Mouse (Mus musculus) neural tube, embryonic 11.5 days (tissue): ENCODE data around the gene Hoxb1. TPM values are rescaled to one million over a fixed set of nuclear protein-coding genes. Genes with fewer than 3 reads are reported as not detected.

Experiments used
- ATAC-seq: fragments of 200-750 bp; cut with Nextera tagmentation; 2 replicates; pipeline ENCODE4 v1.8.0; 2017; ENCODE audit warnings: moderate number of reproducible peaks, mild to moderate bottlenecking, moderate TSS enrichment, moderate library complexity; ENCODE audit not compliant: insufficient read depth, low FRiP score, low TSS enrichment
- DNase-seq: peaks from one replicate; pipeline ENCODE4 v3.0.0-alpha.2; 2015; ENCODE audit warnings: low spot score
- H3K27ac ChIP-seq: fragments of 300-500 bp; sonication (generic); 2 replicates; pipeline ENCODE4 v1.5.1; 2014; ENCODE audit warnings: low read depth, mild to moderate bottlenecking, low read length
- H3K27me3 ChIP-seq: fragments of 300-500 bp; sonication (generic); 2 replicates; pipeline ENCODE4 v1.6.1; 2014; ENCODE audit warnings: mild to moderate bottlenecking, low read length, mixed read lengths; ENCODE audit not compliant: control insufficient read depth, insufficient read depth
- H3K36me3 ChIP-seq: fragments of 300-500 bp; sonication (generic); 2 replicates; pipeline ENCODE4 v1.6.1; 2014; ENCODE audit warnings: mild to moderate bottlenecking, low read length, moderate library complexity, mixed read lengths; ENCODE audit not compliant: control insufficient read depth, insufficient read depth
- H3K4me1 ChIP-seq: fragments of 300-500 bp; sonication (generic); 2 replicates; pipeline ENCODE4 v1.6.1; 2014; ENCODE audit warnings: low read length, mixed read lengths; ENCODE audit not compliant: control insufficient read depth, insufficient read depth
- H3K4me2 ChIP-seq: fragments of 300-500 bp; sonication (generic); 2 replicates; pipeline ENCODE4 v1.6.1; 2014; ENCODE audit warnings: low read depth, mild to moderate bottlenecking, moderate library complexity
- H3K4me3 ChIP-seq: fragments of 300-500 bp; sonication (generic); 2 replicates; pipeline ENCODE4 v1.5.1; 2014; ENCODE audit warnings: low read depth, low read length
- H3K9ac ChIP-seq: fragments of 300-500 bp; sonication (generic); 2 replicates; pipeline ENCODE4 v1.6.1; 2014; ENCODE audit warnings: mild to moderate bottlenecking, low read length
- H3K9me3 ChIP-seq: fragments of 300-500 bp; sonication (generic); 2 replicates; pipeline ENCODE4 v1.6.1; 2016; ENCODE audit warnings: low read length; ENCODE audit not compliant: control insufficient read depth
- WGBS: fragments of 180-500 bp; shearing (Covaris S2); extraction: QIAGEN DNeasy Blood & Tissue Kit; methylation state at CpG from one replicate; pipeline ENCODE4 v1.1.7; 2014; 5-methylcytosine and 5-hydroxymethylcytosine counted together
- polyA plus RNA-seq: library from polyadenylated mRNA; unstranded; fragments of >200 nt; fragmentation: Nextera tagmentation; extraction: Ambion mirVana; gene quantifications from 2 replicates; pipeline ENCODE4 v1.2.1, GENCODE M21; 2014

The Hoxb1 gene
- polyA plus RNA-seq, 1 experiment from 2014 or later = 17.2 TPM

- H3K9me3 ChIP-seq = no peaks in the 10 kb centered on the region
- no peaks in the 10 kb centered on the region for H3K36me3 ChIP-seq
- H3K4me1 ChIP-seq = peaks cover 21% of the 10 kb centered on the region
- ATAC-seq = no peak
- 2% methylated on average over 4 of the region's 5 CpGs for WGBS
- H3K4me2 ChIP-seq = no peak overlapping the region
- no peak for DNase-seq
- H3K27me3 ChIP-seq = peaks cover 10% of the 10 kb centered on the region; the same call in 1 of the 2 replicates
- no peak overlapping the region for H3K4me3 ChIP-seq
- H3K9ac ChIP-seq = no peak overlapping the region
- H3K27ac ChIP-seq = 0 out of 2 replicates have a peak overlapping the region, but pooled peaks have one; percentile 23
Observed at GRCm38 (mm10) chr11:96363807-96364206, 1.7 kb upstream of the Hoxb1 start.

- Histone ChIP-seq H3K9ac (peak overlapping the region; percentile 71), H3K27me3 (peaks cover 10% of the 10 kb centered on the region; the same call in 1 of the 2 replicates), H3K27ac (peak overlapping the region; percentile 63), H3K4me1 (peaks cover 21% of the 10 kb centered on the region), H3K36me3 (no peaks in the 10 kb centered on the region), H3K4me3 (peak overlapping the region; percentile 45), H3K9me3 (no peaks in the 10 kb centered on the region), H3K4me2 (peak overlapping the region; percentile 82)
- peak; percentile 46 for DNase-seq
- WGBS = 1% methylated on average over 46 of the region's 47 CpGs
- 0 out of 2 replicates have a peak, but pooled peaks have one; percentile 63 for ATAC-seq
Observed at GRCm38 (mm10) chr11:96366092-96367041, 815 bp downstream of the Hoxb1 start.

- DNase-seq = no peak
- 14% methylated on average over 6 of the region's 6 CpGs for WGBS
- peak overlapping the region; percentile 45 for H3K4me3 ChIP-seq
Observed at GRCm38 (mm10) chr11:96367141-96367540, 1.6 kb downstream of the Hoxb1 start.

DNA sequence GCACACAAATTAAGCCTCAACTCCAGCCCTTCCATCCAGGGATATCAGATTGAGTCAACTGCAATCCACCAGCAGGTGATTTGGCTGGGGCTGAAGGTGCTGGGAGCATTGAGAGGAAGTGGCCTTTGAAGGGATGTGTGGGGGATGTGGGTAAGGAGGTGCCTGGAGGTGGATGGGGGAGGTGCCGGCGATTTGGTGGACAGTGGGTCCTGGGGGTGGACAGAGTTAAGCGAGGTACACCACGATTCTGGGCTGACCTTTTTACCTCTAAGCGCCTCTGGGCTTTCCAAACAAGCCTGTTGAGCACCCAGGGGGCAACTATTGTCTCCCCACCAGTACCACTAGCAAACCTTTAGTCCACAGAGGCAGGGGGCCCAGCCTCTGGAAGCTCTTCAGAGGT is 3.1 kb downstream of the Hoxb1 start:
- Histone ChIP-seq H3K9me3 (no peaks in the 10 kb centered on the region), H3K4me3 (no peak overlapping the region), H3K36me3 (no peaks in the 10 kb centered on the region), H3K27me3 (peaks cover 10% of the 10 kb centered on the region; the same call in 1 of the 2 replicates), H3K27ac (no peak overlapping the region), H3K9ac (no peak overlapping the region), H3K4me1 (peaks cover 27% of the 10 kb centered on the region), H3K4me2 (no peak overlapping the region)
- DNase-seq = no peak
- no peak for ATAC-seq
- 14% methylated on average over 5 of the region's 5 CpGs for WGBS

More at GRCm38 (mm10) chr11:96367141-96367540, 1.6 kb downstream of the Hoxb1 start:
- Histone ChIP-seq H3K27me3 (peaks cover 10% of the 10 kb centered on the region; the same call in 1 of the 2 replicates), H3K27ac (0 out of 2 replicates have a peak overlapping the region, but pooled peaks have one; percentile 39), H3K4me2 (peak overlapping the region; percentile 82), H3K4me1 (peaks cover 25% of the 10 kb centered on the region), H3K36me3 (no peaks in the 10 kb centered on the region), H3K9ac (peak overlapping the region; percentile 71), H3K9me3 (no peaks in the 10 kb centered on the region)
- ATAC-seq = no peak

- Histone ChIP-seq H3K9me3 (no peaks in the 10 kb centered on the region), H3K36me3 (no peaks in the 10 kb centered on the region), H3K9ac (no peak overlapping the region), H3K4me1 (peaks cover 27% of the 10 kb centered on the region), H3K27ac (no peak overlapping the region), H3K4me2 (no peak overlapping the region), H3K27me3 (peaks cover 10% of the 10 kb centered on the region; the same call in 1 of the 2 replicates), H3K4me3 (no peak overlapping the region)
- 12% methylated on average over 7 of the region's 7 CpGs for WGBS
- ATAC-seq = no peak
- DNase-seq = no peak
Observed at GRCm38 (mm10) chr11:96369140-96369539, 3.6 kb downstream of the Hoxb1 start.

DNA sequence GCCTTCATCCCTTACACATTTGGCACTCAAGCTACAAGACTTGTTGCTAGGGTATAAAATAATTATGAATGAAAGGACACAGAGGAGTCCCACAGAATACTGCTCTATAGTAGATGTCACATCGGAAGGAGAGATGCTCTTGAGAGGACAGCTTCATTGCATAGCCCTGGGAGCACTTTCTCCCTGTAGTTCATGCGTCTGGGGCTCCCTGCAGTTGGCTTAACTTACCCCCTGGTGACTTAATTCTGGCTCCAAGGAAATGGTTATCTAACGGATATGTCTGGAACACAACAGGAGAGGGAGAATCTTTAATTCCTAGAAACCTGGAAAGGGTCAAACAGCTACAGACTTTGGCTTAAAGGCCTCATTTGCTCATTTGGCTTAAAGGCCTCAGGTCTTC is 6.2 kb downstream of the Hoxb1 start:
- Histone ChIP-seq H3K9me3 (no peaks in the 10 kb centered on the region), H3K27me3 (peaks cover 4% of the 10 kb centered on the region; the same call in 1 of the 2 replicates), H3K9ac (no peak overlapping the region), H3K4me3 (no peak overlapping the region), H3K36me3 (no peaks in the 10 kb centered on the region), H3K4me2 (no peak overlapping the region), H3K27ac (no peak overlapping the region), H3K4me1 (peaks cover 13% of the 10 kb centered on the region)
- 19% methylated on average over 3 of the region's 3 CpGs for WGBS
- DNase-seq (no peak), ATAC-seq (no peak)

DNA sequence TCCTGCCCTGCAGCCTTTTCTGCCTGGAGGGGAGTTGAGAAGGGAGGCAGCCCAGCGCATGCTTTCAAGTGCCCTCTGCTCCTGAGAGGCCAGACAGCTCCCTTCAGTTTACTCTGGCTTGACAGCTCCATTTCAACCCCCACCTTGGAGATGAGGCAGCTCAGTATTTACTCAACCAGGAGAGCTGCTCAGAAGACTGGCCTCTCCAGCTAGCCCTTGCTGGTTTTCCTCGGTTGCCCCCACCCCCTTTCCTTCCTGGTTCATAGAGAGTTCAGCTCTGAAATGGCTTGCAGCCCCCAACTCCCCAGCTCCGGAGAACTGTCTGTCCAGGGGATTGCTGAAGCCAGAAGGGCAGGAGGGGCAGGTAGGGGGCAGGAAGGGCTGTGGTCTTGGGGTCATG is 7.0 kb downstream of the Hoxb1 start:
- 9% methylated on average over 3 of the region's 3 CpGs for WGBS
- Histone ChIP-seq H3K9me3 (no peaks in the 10 kb centered on the region), H3K27me3 (no peaks in the 10 kb centered on the region), H3K36me3 (no peaks in the 10 kb centered on the region), H3K4me1 (peaks cover 9% of the 10 kb centered on the region), H3K4me3 (no peak overlapping the region), H3K4me2 (no peak overlapping the region), H3K27ac (no peak overlapping the region), H3K9ac (no peak overlapping the region)
- peak; percentile 38 for DNase-seq
- no peak for ATAC-seq

- DNase-seq (no peak), ATAC-seq (no peak)
- H3K4me2 ChIP-seq = no peak overlapping the region
- H3K4me1 ChIP-seq = peaks cover 9% of the 10 kb centered on the region
- no peaks in the 10 kb centered on the region for H3K36me3 ChIP-seq
- 39% methylated on average over 7 of the region's 7 CpGs for WGBS
- no peak overlapping the region for H3K27ac ChIP-seq
- H3K9me3 ChIP-seq = no peaks in the 10 kb centered on the region
- H3K27me3 ChIP-seq = no peaks in the 10 kb centered on the region
- no peak overlapping the region for H3K4me3 ChIP-seq
- no peak overlapping the region for H3K9ac ChIP-seq
Observed at GRCm38 (mm10) chr11:96374810-96375209, 9.3 kb downstream of the Hoxb1 start.
